Mouse (Mus musculus) neural tube, embryonic 13.5 days (tissue): Measurements from ENCODE around the gene Tenm4. TPM values are rescaled to one million over a fixed set of nuclear protein-coding genes. Genes with fewer than 3 reads are reported as not detected.

Source experiments
- ATAC-seq: fragments of 200-750 bp; cut with Nextera tagmentation; 2 replicates; pipeline ENCODE4 v1.8.0; 2017; ENCODE audit warnings: low read depth, mild to moderate bottlenecking, moderate TSS enrichment, moderate library complexity
- H3K27ac ChIP-seq: fragments of 300-500 bp; sonication (generic); replicated peaks from 2 replicates; pipeline ENCODE4 v1.5.1; 2015; ENCODE audit warnings: moderate library complexity, mild to moderate bottlenecking, inconsistent platforms
- H3K27me3 ChIP-seq: fragments of 300-500 bp; sonication (generic); 2 replicates; pipeline ENCODE4 v1.6.1; 2015; ENCODE audit warnings: mild to moderate bottlenecking, inconsistent platforms
- H3K36me3 ChIP-seq: fragments of 300-500 bp; sonication (generic); 2 replicates; pipeline ENCODE4 v1.6.1; 2015; ENCODE audit warnings: mild to moderate bottlenecking, inconsistent platforms
- H3K4me1 ChIP-seq: fragments of 300-500 bp; sonication (generic); replicated peaks from 2 replicates; pipeline ENCODE4 v1.6.1; 2015; ENCODE audit warnings: inconsistent platforms
- H3K4me2 ChIP-seq: fragments of 300-500 bp; sonication (generic); 2 replicates; pipeline ENCODE4 v1.6.1; 2015; ENCODE audit warnings: inconsistent platforms, mild to moderate bottlenecking, moderate library complexity
- H3K4me3 ChIP-seq: fragments of 300-500 bp; sonication (generic); 2 replicates; pipeline ENCODE4 v1.5.1; 2015; ENCODE audit warnings: mild to moderate bottlenecking, inconsistent platforms
- H3K9ac ChIP-seq: fragments of 300-500 bp; sonication (generic); 2 replicates; pipeline ENCODE4 v1.6.1; 2015; ENCODE audit warnings: moderate library complexity, mild to moderate bottlenecking, inconsistent platforms
- H3K9me3 ChIP-seq: fragments of 300-500 bp; sonication (generic); 2 replicates; pipeline ENCODE4 v1.6.1; 2016; ENCODE audit warnings: inconsistent platforms
- WGBS: fragments of 180-500 bp; shearing (Covaris S2); methylation state at CpG from one replicate; pipeline ENCODE4 v1.1.7; 2015; 5-methylcytosine and 5-hydroxymethylcytosine counted together
- polyA plus RNA-seq: library from polyadenylated mRNA; unstranded; fragments of >200 nt; fragmentation: Nextera tagmentation; extraction: Ambion mirVana; gene quantifications from 2 replicates; pipeline ENCODE4 v1.2.1, GENCODE M21; 2015

Tenm4 gene
- polyA plus RNA-seq, 1 experiment from 2014 or later: 36.8 TPM

DNA sequence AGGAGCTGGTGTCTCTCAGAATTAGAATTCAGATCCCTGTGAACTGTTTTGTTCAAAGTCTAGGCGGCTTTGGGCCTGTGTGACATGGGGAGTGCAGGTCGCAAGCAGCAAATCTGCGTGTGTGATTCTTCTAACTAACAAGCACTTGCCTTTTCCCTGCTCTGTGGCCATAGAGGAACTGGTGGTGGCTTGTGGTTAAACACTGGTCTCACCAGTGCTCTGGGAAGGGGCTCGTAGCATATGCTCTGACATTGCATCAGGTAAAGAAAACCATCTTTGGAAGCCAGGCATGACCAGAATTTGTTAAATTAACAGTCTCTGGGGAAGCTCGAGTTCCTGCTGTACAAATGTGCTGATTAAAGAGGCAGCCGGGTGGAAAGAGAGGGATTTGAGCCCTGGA is 308.1 kb downstream of the Tenm4 start:
- Histone ChIP-seq H3K4me2 (no peak overlapping the region), H3K4me1 (0 out of 2 replicates have a peak, but pooled peaks cover 13% of the 10 kb centered on the region), H3K36me3 (no peaks in the 10 kb centered on the region), H3K27ac (no peak overlapping the region), H3K9ac (no peak overlapping the region), H3K9me3 (no peaks in the 10 kb centered on the region), H3K4me3 (no peak overlapping the region), H3K27me3 (no peaks in the 10 kb centered on the region)
- no peak for ATAC-seq
- 74% methylated on average over 6 of the region's 6 CpGs for WGBS

DNA sequence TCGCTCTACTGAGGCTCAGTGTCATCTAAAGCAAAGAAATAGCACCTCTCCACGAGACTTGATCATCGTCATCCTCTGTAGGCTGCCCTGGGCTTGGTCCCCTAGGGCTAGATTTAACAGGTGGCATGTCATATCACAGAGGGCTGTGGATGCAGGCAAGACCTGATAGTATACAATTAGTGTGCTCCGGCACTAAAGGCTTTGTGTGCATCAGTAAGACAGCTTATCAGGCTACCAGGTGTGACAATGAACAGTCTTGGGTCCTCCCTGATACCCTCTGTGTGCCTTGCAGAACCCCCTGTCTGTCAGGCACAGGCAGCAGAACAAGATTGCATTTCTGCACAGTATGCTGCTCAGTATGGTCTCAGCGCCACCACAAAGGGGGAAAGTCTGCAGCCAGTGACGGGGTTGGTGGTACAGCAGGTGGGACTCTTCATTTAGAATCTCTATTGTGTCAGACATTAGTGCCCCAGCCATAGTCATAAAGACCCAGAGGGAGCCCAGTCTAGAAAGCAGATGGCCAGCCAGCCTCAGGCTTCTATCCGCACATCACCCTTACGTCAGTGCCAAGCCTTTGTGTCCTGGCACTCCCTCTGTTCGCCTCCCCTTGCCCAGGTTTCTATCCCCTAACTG is 309.4 kb downstream of the Tenm4 start:
- Histone ChIP-seq H3K9me3 (no peaks in the 10 kb centered on the region), H3K9ac (no peak overlapping the region), H3K36me3 (no peaks in the 10 kb centered on the region), H3K27me3 (no peaks in the 10 kb centered on the region), H3K4me1 (0 out of 2 replicates have a peak, but pooled peaks cover 9% of the 10 kb centered on the region), H3K4me2 (no peak overlapping the region), H3K27ac (no peak overlapping the region), H3K4me3 (no peak overlapping the region)
- 56% methylated on average over 9 of the region's 9 CpGs for WGBS
- ATAC-seq: no peak

DNA sequence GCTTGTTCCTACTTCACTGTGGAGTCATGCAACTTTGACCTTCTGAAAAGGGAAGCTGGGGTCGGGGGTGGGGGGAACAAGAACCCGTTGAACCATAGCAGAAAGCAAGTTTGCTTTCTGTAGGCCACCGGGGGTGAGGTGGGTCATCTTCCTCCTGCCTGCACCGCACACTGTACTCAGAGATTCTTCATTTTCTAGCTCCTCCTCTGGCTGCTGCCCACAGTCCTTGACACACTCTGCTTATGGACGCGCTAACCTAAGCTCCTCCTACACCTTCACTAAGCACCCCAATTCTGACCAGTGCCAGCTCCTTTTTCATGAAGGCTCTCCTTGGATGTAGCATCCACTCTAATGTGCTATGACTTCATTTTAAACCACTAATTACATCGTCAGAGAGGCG is 311.9 kb downstream of the Tenm4 start:
- no peaks in the 10 kb centered on the region for H3K27me3 ChIP-seq
- 72% methylated on average over 8 of the region's 8 CpGs for WGBS
- H3K36me3 ChIP-seq: no peaks in the 10 kb centered on the region
- H3K4me2 ChIP-seq: no peak overlapping the region
- H3K9ac ChIP-seq: no peak overlapping the region
- H3K27ac ChIP-seq: no peak overlapping the region
- no peak overlapping the region for H3K4me3 ChIP-seq
- H3K4me1 ChIP-seq: 0 out of 2 replicates have a peak, but pooled peaks cover 9% of the 10 kb centered on the region
- no peaks in the 10 kb centered on the region for H3K9me3 ChIP-seq
- ATAC-seq: no peak

DNA sequence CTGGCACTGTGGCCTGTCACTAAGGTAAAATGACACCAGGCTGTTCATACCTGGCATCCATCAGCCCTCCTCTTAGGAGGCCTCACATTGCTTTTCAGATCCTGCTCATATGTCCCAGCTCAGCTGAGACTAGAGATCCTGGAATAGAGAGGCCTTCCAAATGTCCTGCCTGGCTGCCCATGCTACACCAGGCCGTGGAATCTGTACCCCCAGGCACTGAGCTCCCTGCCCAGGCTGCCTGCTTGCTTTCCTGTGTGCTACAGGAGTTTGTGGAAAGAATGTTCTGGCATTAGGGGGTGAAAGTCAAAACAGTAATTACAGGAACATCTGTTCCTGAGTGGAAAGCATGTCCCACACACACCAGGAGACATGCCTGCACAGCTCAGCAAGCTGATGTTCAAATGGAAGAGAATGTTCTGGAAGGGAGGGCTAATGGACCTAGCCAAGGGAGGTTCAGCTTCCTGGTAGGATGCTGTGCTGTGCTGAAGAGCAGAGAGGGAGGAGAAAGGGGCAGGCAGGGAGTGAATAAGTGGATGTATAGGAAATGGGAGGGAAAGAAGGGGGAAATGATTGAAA is 313.0 kb downstream of the Tenm4 start:
- no peaks in the 10 kb centered on the region for H3K9me3 ChIP-seq
- H3K4me1 ChIP-seq: 0 out of 2 replicates have a peak, but pooled peaks cover 8% of the 10 kb centered on the region
- 0 out of 2 replicates have a peak overlapping the region, but pooled peaks have one; percentile 13 for H3K27ac ChIP-seq
- ATAC-seq: no peak
- H3K4me3 ChIP-seq: no peak overlapping the region
- H3K4me2 ChIP-seq: no peak overlapping the region
- H3K27me3 ChIP-seq: no peaks in the 10 kb centered on the region
- no peaks in the 10 kb centered on the region for H3K36me3 ChIP-seq
- H3K9ac ChIP-seq: no peak overlapping the region
- WGBS: 81% methylated on average over 1 of the region's 1 CpGs

DNA sequence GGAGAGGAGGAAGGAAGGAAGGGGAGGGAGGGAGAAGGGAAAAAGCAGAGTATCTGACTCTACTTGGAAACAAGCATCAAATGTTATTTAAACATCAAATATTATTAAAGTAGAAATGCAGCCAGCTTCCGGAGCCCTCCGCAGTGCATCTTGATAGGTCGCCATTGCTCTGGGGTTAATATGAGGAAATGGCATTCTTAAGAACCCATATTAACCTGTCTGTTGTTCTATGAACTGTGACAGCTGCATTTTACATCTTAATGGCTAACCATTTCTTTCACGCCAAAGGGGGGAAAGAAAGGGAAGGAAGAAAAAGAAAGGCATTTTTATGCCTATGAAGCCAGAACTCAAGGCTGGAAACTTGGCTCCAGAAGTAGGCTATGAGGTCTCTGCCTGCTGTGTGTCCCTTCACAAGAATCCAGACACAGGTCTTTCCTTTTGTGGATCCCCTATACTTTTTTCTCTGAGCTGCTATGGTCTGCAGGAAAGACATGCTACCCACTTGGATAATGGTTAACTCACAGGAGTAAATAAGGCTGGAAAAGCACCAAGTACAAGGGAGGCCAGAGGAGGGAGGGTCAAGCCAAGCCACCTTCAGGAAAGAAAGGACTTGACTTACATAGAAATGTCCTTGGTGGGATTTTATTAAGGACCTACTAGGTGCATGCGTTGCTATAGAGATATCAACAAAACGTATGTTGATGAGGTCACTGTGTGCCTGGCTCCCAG is 318.5 kb downstream of the Tenm4 start:
- no peaks in the 10 kb centered on the region for H3K27me3 ChIP-seq
- no peak overlapping the region for H3K4me2 ChIP-seq
- no peak overlapping the region for H3K9ac ChIP-seq
- no peaks in the 10 kb centered on the region for H3K9me3 ChIP-seq
- no peak for ATAC-seq
- no peak overlapping the region for H3K4me3 ChIP-seq
- H3K27ac ChIP-seq: no peak overlapping the region
- H3K4me1 ChIP-seq: no peaks in the 10 kb centered on the region
- no peaks in the 10 kb centered on the region for H3K36me3 ChIP-seq
- 79% methylated on average over 6 of the region's 6 CpGs for WGBS

DNA sequence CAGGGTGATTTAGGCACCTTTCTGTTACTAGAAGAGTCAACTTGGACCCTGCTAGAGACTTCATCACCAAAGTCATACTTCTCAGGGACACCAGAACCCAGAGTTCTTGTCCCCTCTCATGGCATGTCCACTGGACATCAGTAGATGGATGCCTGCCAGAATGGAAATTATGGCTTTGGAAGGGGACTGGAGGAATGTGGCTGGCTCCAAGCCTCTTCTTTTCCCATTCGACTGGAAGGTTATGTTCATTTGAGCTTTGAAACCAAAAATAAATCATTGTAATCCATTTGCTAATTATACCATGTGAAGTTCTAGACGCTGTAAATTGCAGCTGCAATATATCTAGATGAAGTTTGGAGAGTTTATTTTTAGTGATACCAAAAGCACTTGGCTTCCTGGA is 320.9 kb downstream of the Tenm4 start:
- Histone ChIP-seq H3K36me3 (no peaks in the 10 kb centered on the region), H3K27me3 (no peaks in the 10 kb centered on the region), H3K27ac (no peak overlapping the region), H3K4me3 (no peak overlapping the region), H3K9ac (no peak overlapping the region), H3K4me2 (no peak overlapping the region), H3K9me3 (no peaks in the 10 kb centered on the region), H3K4me1 (no peaks in the 10 kb centered on the region)
- no peak for ATAC-seq
- WGBS: 84% methylated on average over 2 of the region's 2 CpGs

DNA sequence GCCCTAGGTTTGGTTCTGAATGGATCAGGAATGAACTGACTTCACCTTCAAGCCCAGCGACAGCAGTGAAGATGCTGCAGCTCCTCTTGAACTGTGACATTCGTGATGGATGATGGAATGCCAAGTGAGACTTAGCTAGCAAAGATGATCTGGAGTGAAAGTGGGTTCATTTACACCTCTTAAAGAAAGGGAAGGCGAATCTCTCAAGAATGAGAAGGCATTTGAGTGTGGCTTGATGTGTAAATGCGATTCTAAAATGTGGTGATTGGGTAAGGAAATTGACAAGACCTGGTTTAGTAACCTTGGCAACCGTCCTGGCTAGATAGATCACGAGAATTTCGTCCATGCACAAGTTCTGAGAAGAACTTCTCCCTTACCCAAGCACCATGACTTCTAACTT is 321.6 kb downstream of the Tenm4 start:
- ATAC-seq: no peak

DNA sequence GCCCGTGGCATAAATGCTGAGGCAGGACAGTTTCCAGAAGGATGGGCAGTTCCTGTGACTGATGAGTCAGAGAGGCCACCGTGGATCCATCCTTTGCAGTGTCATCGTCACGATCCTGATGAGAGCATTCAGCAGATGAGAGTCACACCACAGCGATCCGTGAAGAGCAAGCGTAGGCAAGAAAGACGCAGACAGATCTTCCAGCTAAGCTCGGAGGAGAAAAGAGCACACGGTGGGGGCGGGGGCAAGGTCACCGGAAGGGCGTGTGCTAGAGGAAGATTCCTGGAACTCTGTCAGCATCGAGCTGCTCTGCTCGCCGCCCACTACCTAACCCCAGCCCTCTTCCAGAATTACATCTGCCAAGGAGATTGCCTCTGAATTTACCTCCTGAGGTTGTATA is 323.0 kb downstream of the Tenm4 start:
- H3K36me3 ChIP-seq: no peaks in the 10 kb centered on the region
- ATAC-seq: no peak
- no peaks in the 10 kb centered on the region for H3K9me3 ChIP-seq
- no peak overlapping the region for H3K27ac ChIP-seq
- H3K4me2 ChIP-seq: no peak overlapping the region
- 78% methylated on average over 16 of the region's 16 CpGs for WGBS
- no peaks in the 10 kb centered on the region for H3K4me1 ChIP-seq
- H3K9ac ChIP-seq: no peak overlapping the region
- H3K4me3 ChIP-seq: no peak overlapping the region
- no peaks in the 10 kb centered on the region for H3K27me3 ChIP-seq

More for the DNA sequence above, 321.6 kb downstream of the Tenm4 start:
- Histone ChIP-seq H3K4me1 (no peaks in the 10 kb centered on the region), H3K4me3 (no peak overlapping the region), H3K27ac (no peak overlapping the region), H3K36me3 (no peaks in the 10 kb centered on the region), H3K9ac (no peak overlapping the region), H3K4me2 (no peak overlapping the region), H3K9me3 (no peaks in the 10 kb centered on the region), H3K27me3 (no peaks in the 10 kb centered on the region)
- 88% methylated on average over 7 of the region's 7 CpGs for WGBS

DNA sequence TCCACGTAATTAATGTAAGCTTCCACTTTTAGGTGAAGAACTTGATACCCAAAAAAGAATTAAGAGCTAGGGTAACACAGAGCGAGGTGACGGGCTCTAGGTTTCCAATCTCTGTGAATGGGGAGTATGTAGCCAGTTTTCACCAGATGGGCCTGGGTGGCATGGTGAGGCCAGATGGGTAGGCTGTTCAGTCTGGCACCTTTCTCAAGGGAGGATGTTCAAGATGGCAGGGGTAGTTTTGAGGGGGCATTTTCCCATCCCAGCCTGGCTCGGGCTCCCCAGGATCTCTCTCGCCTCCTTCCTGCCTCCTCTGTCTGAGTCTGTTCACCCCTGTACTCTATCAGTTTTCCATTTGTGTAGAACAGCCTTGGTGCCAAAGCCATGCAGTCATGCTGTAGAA is 329.1 kb downstream of the Tenm4 start:
- Histone ChIP-seq H3K36me3 (no peaks in the 10 kb centered on the region), H3K4me2 (no peak overlapping the region), H3K4me3 (no peak overlapping the region), H3K9me3 (no peaks in the 10 kb centered on the region), H3K27me3 (no peaks in the 10 kb centered on the region), H3K27ac (no peak overlapping the region), H3K9ac (no peak overlapping the region), H3K4me1 (peaks cover 17% of the 10 kb centered on the region; the same call in 1 of the 2 replicates)
- WGBS: 83% methylated on average over 5 of the region's 5 CpGs
- no peak for ATAC-seq

DNA sequence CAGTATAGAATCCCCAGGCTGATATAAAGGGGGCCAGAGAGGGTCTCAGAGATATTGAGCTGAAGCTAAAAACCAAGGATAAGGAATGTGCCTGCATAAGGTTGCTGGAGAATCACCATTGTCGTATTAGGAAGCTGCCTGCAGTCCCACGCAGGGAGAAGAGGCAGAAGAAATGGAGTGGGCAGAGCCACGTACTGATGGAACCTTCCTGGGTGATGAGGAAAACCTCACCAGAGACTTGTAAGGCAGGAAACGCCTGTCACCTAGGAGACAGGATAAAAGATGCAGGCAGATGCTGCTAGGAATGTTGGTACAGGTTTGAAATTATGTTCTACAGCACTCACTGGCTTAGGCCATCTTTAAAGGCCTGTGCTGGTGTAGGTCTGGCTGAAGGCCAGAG is 329.8 kb downstream of the Tenm4 start:
- H3K36me3 ChIP-seq: no peaks in the 10 kb centered on the region
- H3K4me3 ChIP-seq: no peak overlapping the region
- no peaks in the 10 kb centered on the region for H3K9me3 ChIP-seq
- no peak overlapping the region for H3K27ac ChIP-seq
- H3K9ac ChIP-seq: no peak overlapping the region
- 81% methylated on average over 4 of the region's 4 CpGs for WGBS
- no peaks in the 10 kb centered on the region for H3K27me3 ChIP-seq
- ATAC-seq: no peak
- H3K4me1 ChIP-seq: peaks cover 17% of the 10 kb centered on the region; the same call in 1 of the 2 replicates
- H3K4me2 ChIP-seq: no peak overlapping the region

DNA sequence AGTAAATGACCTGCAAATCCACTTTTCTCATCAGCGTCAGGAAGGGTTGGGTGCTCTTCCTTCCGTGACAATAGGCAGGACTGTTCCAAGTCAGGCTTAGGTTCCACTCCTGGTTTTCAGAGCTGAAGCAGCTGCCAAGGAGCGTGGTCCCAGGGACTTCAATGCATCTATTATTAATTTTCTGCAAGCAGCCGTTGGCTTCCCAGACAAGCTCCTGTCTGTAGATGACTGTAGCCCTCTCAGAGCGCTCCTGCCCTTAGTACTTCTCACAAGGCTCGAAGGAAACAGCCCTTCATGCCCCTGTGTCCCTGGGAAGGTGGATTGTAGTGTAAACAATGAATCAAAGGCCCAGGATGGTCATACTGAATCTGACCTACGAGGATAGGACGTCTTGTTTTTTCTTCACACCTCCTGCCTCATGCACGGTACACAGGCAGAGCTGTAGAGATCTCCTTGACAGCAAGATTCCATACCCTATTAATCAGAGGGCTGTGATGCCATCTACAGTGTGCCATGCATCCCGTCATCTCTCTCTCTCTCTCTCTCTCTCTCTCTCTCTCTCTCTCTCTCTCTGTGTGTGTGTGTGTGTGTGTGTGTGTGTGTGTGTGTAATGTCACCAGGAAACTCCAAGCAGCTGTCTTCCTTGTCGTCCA is 331.4 kb downstream of the Tenm4 start:
- Histone ChIP-seq H3K9ac (no peak overlapping the region), H3K9me3 (no peaks in the 10 kb centered on the region), H3K27me3 (no peaks in the 10 kb centered on the region), H3K4me3 (no peak overlapping the region), H3K4me1 (peaks cover 17% of the 10 kb centered on the region; the same call in 1 of the 2 replicates), H3K36me3 (no peaks in the 10 kb centered on the region), H3K4me2 (no peak overlapping the region), H3K27ac (peak overlapping the region; percentile 61; the same call in 1 of the 2 replicates)
- 55% methylated on average over 11 of the region's 11 CpGs for WGBS
- ATAC-seq: peak; percentile 57; the same call in 1 of the 2 replicates

DNA sequence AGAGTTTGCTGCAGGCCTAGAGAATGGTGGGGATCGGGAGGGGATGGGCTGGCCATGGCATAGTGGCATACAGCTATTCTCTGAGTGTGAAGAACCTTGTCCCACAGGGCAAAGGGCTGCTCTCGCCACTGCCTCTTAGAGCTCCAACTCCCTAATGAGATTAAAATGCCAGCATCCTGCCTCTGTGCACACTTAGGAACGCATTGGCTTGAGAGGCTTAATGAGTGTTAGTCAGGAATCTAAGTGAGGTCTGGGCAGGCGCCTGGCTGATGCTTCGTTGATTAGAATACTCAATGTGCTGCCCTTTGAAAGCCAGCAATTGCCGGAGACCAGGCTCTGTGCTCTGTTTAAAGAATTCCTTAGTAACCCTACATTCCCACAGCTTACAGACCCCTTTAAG is 334.5 kb downstream of the Tenm4 start:
- WGBS: 65% methylated on average over 6 of the region's 6 CpGs
- no peak overlapping the region for H3K9ac ChIP-seq
- no peaks in the 10 kb centered on the region for H3K36me3 ChIP-seq
- no peak overlapping the region for H3K27ac ChIP-seq
- no peaks in the 10 kb centered on the region for H3K9me3 ChIP-seq
- H3K4me2 ChIP-seq: no peak overlapping the region
- peaks cover 17% of the 10 kb centered on the region; the same call in 1 of the 2 replicates for H3K4me1 ChIP-seq
- H3K4me3 ChIP-seq: no peak overlapping the region
- ATAC-seq: no peak
- H3K27me3 ChIP-seq: no peaks in the 10 kb centered on the region
